Mouse (Mus musculus) hindbrain, embryonic 15.5 days (tissue): ENCODE measurements at regions not wholly inside any gene's neighbourhood (a gene's known extent, or its start where the extent isn't known, plus 50 kb on each side); places are given as distances from the start of the nearest gene placed in this dataset.
"Not testable (repeated sequence)": the region's sequence is repeated elsewhere in the genome, so short reads cannot be mapped to it uniquely, and the experiment has no call there.

Experiments
- ATAC-seq: fragments of 200-750 bp; cut with Nextera tagmentation; 2 replicates; pipeline ENCODE4 v1.8.0; 2017; ENCODE audit warnings: low read depth, moderate number of reproducible peaks, moderate TSS enrichment; ENCODE audit not compliant: low FRiP score
- H3K27ac ChIP-seq: fragments of 300-500 bp; sonication (generic); replicated peaks from 2 replicates; pipeline ENCODE4 v1.5.1; 2015; ENCODE audit warnings: mild to moderate bottlenecking, inconsistent platforms
- H3K27me3 ChIP-seq: fragments of 300-500 bp; sonication (generic); 2 replicates; pipeline ENCODE4 v1.6.1; 2015; ENCODE audit warnings: control low read depth, inconsistent platforms
- H3K36me3 ChIP-seq: fragments of 300-500 bp; sonication (generic); 2 replicates; pipeline ENCODE4 v1.6.1; 2015; ENCODE audit warnings: control low read depth, inconsistent platforms
- H3K4me1 ChIP-seq: fragments of 300-500 bp; sonication (generic); replicated peaks from 2 replicates; pipeline ENCODE4 v1.6.1; 2015; ENCODE audit warnings: control low read depth, inconsistent platforms
- H3K4me2 ChIP-seq: fragments of 300-500 bp; sonication (generic); 2 replicates; pipeline ENCODE4 v1.6.1; 2015; ENCODE audit warnings: moderate library complexity, mild to moderate bottlenecking, inconsistent platforms
- H3K4me3 ChIP-seq: fragments of 300-500 bp; sonication (generic); 2 replicates; pipeline ENCODE4 v1.5.1; 2015; ENCODE audit warnings: mild to moderate bottlenecking, inconsistent platforms
- H3K9ac ChIP-seq: fragments of 300-500 bp; sonication (generic); 2 replicates; pipeline ENCODE4 v1.6.1; 2015; ENCODE audit warnings: inconsistent platforms
- H3K9me3 ChIP-seq: fragments of 300-500 bp; sonication (generic); 2 replicates; pipeline ENCODE4 v1.6.1; 2016; ENCODE audit warnings: control low read depth, inconsistent platforms
- WGBS: fragments of 180-500 bp; shearing (Covaris S2); methylation state at CpG from one replicate; pipeline ENCODE4 v1.1.7; 2015; 5-methylcytosine and 5-hydroxymethylcytosine counted together

DNA sequence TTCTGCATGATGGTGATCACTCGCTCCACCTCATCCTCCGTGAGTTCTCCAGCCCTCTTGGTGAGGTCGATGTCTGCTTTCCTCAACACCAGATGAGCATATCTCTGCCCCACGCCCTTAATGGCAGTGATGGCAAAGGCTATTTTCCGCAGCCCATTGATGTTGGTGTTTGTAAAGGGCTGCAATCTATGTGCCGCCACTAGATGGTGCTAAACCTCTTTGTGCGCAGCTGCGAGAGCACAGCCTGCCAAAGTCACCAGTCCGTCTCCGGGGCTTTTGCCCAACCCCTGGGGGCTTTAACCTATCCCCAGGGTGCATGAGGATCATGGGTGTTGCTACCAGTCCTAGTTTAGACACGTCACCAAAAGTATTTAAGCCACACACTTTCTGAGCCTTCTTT lies 140.9 kb upstream of the Cts3 start:
- not testable (repeated sequence) for H3K4me1 ChIP-seq, H3K4me2 ChIP-seq, H3K27me3 ChIP-seq, ATAC-seq, H3K36me3 ChIP-seq, H3K4me3 ChIP-seq, H3K27ac ChIP-seq, H3K9ac ChIP-seq, H3K9me3 ChIP-seq
- 21% methylated on average over 11 of the region's 11 CpGs for WGBS

DNA sequence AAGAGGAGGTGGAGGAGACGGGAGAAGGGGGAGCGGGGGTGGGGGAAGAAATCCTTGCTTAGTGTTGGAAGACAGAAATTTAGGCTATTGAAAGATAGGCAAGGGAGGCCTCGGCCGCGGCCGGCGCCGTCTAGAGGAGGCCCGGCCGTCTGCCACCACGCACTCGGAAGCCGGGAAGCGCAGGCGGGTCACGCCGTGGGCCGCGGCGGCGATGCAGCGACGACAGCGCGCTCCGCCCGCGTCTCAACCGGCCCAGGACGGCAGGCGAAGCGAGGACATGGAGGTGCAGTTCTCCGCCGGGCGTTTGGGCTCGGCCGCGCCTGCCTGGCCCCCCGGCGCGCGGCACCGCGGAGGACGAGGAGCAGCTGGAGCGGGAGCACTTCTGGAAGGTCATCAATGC lies 95.8 kb upstream of the Cts3 start:
- peaks cover 6% of the 10 kb centered on the region for H3K9me3 ChIP-seq
- no peak overlapping the region for H3K27ac ChIP-seq
- no peak overlapping the region for H3K9ac ChIP-seq
- no peak overlapping the region for H3K4me3 ChIP-seq
- 16% methylated on average over 45 of the region's 46 CpGs for WGBS
- no peak for ATAC-seq
- no peaks in the 10 kb centered on the region for H3K36me3 ChIP-seq
- H3K4me1 ChIP-seq: no peaks in the 10 kb centered on the region
- no peaks in the 10 kb centered on the region for H3K27me3 ChIP-seq
- peak overlapping the region; percentile 28; the same call in 1 of the 2 replicates for H3K4me2 ChIP-seq
